Mouse (Mus musculus) myocyte (in vitro differentiated cells): Measurements from ENCODE around the gene Baz2b. TPM values are rescaled to one million over a fixed set of nuclear protein-coding genes. Genes with fewer than 3 reads are reported as not detected.
A peak's percentile ranks its signal among the peaks of the same experiment; 100 is the strongest.

ENCODE experiments used
- H3K27me3 ChIP-seq: one replicate; pipeline ENCODE4 v1.6.1; 2011; ENCODE audit not compliant: control insufficient read depth, insufficient read depth, insufficient read length
- H3K36me3 ChIP-seq: one replicate; pipeline ENCODE4 v1.6.1; 2011; ENCODE audit not compliant: control insufficient read depth, insufficient read depth
- H3K4me2 ChIP-seq: one replicate; pipeline ENCODE4 v1.6.1; 2011; ENCODE audit warnings: low read depth, control low read depth
- H3K4me3 ChIP-seq: one replicate; pipeline ENCODE4 v1.5.1; 2011; ENCODE audit warnings: mild to moderate bottlenecking, control low read depth, moderate library complexity
- H3K79me2 ChIP-seq: one replicate; pipeline ENCODE4 v1.6.1; 2011; ENCODE audit not compliant: control insufficient read depth, insufficient read depth
- H3ac ChIP-seq: one replicate; pipeline ENCODE4 v1.6.1; 2011; ENCODE audit not compliant: control insufficient read depth, insufficient read length
- CEBPB ChIP-seq: IDR thresholded peaks from 2 replicates; pipeline ENCODE4 v1.6.1; 2011; ENCODE audit warnings: mild to moderate bottlenecking, moderate library complexity; ENCODE audit not compliant: poor library complexity, insufficient read depth, severe bottlenecking
- E2F4 ChIP-seq: IDR thresholded peaks from one replicate; pipeline ENCODE4 v1.6.1; 2011; ENCODE audit warnings: mild to moderate bottlenecking, control low read depth, moderate library complexity; ENCODE audit not compliant: insufficient read depth
- MAX ChIP-seq: IDR thresholded peaks from one replicate; pipeline ENCODE4 v1.6.1; 2011; ENCODE audit warnings: low read depth, mild to moderate bottlenecking, control low read depth
- MYOD1 ChIP-seq, 3 experiments: IDR thresholded peaks; one replicate each; pipeline ENCODE4 v1.6.1; 2011; ENCODE audit warnings: control low read depth in 2 of 3, low read depth in 2 of 3, mild to moderate bottlenecking in 2 of 3, moderate library complexity in 1 of 3; ENCODE audit not compliant: insufficient read length in 2 of 3, control insufficient read depth in 1 of 3
- MYOG ChIP-seq, 3 experiments: IDR thresholded peaks; one replicate each; pipeline ENCODE4 v1.6.1; 2011; ENCODE audit warnings: control low read depth in 2 of 3, low read depth in 2 of 3, mild to moderate bottlenecking in 2 of 3; ENCODE audit not compliant: insufficient read length in 2 of 3, control insufficient read depth in 1 of 3, insufficient read depth in 1 of 3
- POLR2A ChIP-seq: IDR thresholded peaks from one replicate; pipeline ENCODE4 v1.6.1; 2011; ENCODE audit warnings: low read depth, mild to moderate bottlenecking, control low read depth, moderate library complexity; ENCODE audit not compliant: insufficient read length
- POLR2AphosphoS2 ChIP-seq: IDR thresholded peaks from one replicate; pipeline ENCODE4 v1.6.1; 2011; ENCODE audit warnings: low read depth, control low read depth; ENCODE audit not compliant: insufficient read length
- REST ChIP-seq: IDR thresholded peaks from one replicate; pipeline ENCODE4 v1.6.1; 2011; ENCODE audit warnings: mild to moderate bottlenecking, control low read depth, moderate library complexity; ENCODE audit not compliant: insufficient read depth, insufficient read length
- SRF ChIP-seq: IDR thresholded peaks from one replicate; pipeline ENCODE4 v1.6.1; 2011; ENCODE audit warnings: low read depth; ENCODE audit not compliant: control insufficient read depth, insufficient read length
- TCF12 ChIP-seq: IDR thresholded peaks from one replicate; pipeline ENCODE4 v1.6.1; 2011; ENCODE audit warnings: mild to moderate bottlenecking, control low read depth; ENCODE audit not compliant: poor library complexity, insufficient read depth, severe bottlenecking
- TCF3 ChIP-seq: IDR thresholded peaks from one replicate; pipeline ENCODE4 v1.6.1; 2011; ENCODE audit warnings: low read depth, control low read depth; ENCODE audit not compliant: insufficient read length
- USF1 ChIP-seq: IDR thresholded peaks from one replicate; pipeline ENCODE4 v1.6.1; 2011; ENCODE audit warnings: low read depth, mild to moderate bottlenecking, control low read depth, moderate library complexity
- polyA plus RNA-seq: library from polyadenylated mRNA; unstranded; fragments of >200 nt; fragmentation: generic; extraction: Trizol; gene quantifications from one replicate; pipeline ENCODE4 v1.2.1, GENCODE M21; 2012; ENCODE audit warnings: missing spikeins

The Baz2b gene
- polyA plus RNA-seq, 1 experiment = 11.8 TPM

- peaks cover 16% of the 10 kb centered on the region for H3K36me3 ChIP-seq
- H3ac ChIP-seq = no peak overlapping the region
- TF ChIP-seq SRF = no peak
- no peak for TF ChIP-seq TCF12
- TF ChIP-seq MAX = no peak
- no peak for TF ChIP-seq REST
- TF ChIP-seq CEBPB = no peak
- no peak for TF ChIP-seq MYOD1 (IDR thresholded peaks at IDR 0.05; ENCODE audit: control insufficient read depth in 1 of 3, insufficient read length in 2 of 3, low read depth in 2 of 3)
- no peak for TF ChIP-seq TCF3
- no peak for TF ChIP-seq MYOG (IDR thresholded peaks at IDR 0.05; ENCODE audit: control insufficient read depth in 1 of 3, insufficient read depth in 1 of 3, insufficient read length in 2 of 3, low read depth in 2 of 3)
- no peak for TF ChIP-seq POLR2A
- TF ChIP-seq E2F4 = no peak
- no peak for TF ChIP-seq USF1
- no peak for TF ChIP-seq POLR2AphosphoS2
- no peaks in the 10 kb centered on the region for H3K27me3 ChIP-seq
- H3K4me3 ChIP-seq = no peak overlapping the region
- H3K4me2 ChIP-seq = no peak overlapping the region
- no peaks in the 10 kb centered on the region for H3K79me2 ChIP-seq
These were observed 312.8 kb downstream of the Baz2b start for GRCm38 (mm10) chr2:59896837-59897236.

- H3K4me2 ChIP-seq = no peak overlapping the region
- H3K36me3 ChIP-seq = peaks cover 12% of the 10 kb centered on the region
- H3K4me3 ChIP-seq = no peak overlapping the region
- H3ac ChIP-seq = no peak overlapping the region
- no peaks in the 10 kb centered on the region for H3K79me2 ChIP-seq
- TF ChIP-seq TCF12 = no peak
- no peak for TF ChIP-seq E2F4
- no peak for TF ChIP-seq MYOG (IDR thresholded peaks at IDR 0.05; ENCODE audit: control insufficient read depth in 1 of 3, insufficient read depth in 1 of 3, insufficient read length in 2 of 3, low read depth in 2 of 3)
- H3K27me3 ChIP-seq = no peaks in the 10 kb centered on the region
These were observed 313.2 kb downstream of the Baz2b start for GRCm38 (mm10) chr2:59896400-59896799.

GRCm38 (mm10) chr2:59889699-59890098, 319.9 kb downstream of the Baz2b start:
- H3ac ChIP-seq = no peak overlapping the region
- H3K4me2 ChIP-seq = no peak overlapping the region
- TF ChIP-seq CEBPB = no peak
- no peak for TF ChIP-seq TCF3
- TF ChIP-seq USF1 = no peak
- no peak for TF ChIP-seq MAX
- TF ChIP-seq MYOG (IDR thresholded peaks at IDR 0.05; ENCODE audit: control insufficient read depth in 1 of 3, insufficient read depth in 1 of 3, insufficient read length in 2 of 3, low read depth in 2 of 3) = no peak
- no peak for TF ChIP-seq POLR2AphosphoS2
- TF ChIP-seq SRF = no peak
- no peak for TF ChIP-seq TCF12
- no peak for TF ChIP-seq REST
- TF ChIP-seq POLR2A = no peak
- no peak for TF ChIP-seq E2F4
- TF ChIP-seq MYOD1 (IDR thresholded peaks at IDR 0.05; ENCODE audit: control insufficient read depth in 1 of 3, insufficient read length in 2 of 3, low read depth in 2 of 3) = no peak
- no peaks in the 10 kb centered on the region for H3K36me3 ChIP-seq
- H3K79me2 ChIP-seq = no peaks in the 10 kb centered on the region
- H3K4me3 ChIP-seq = no peak overlapping the region
- H3K27me3 ChIP-seq = no peaks in the 10 kb centered on the region

- no peak for TF ChIP-seq MYOG (IDR thresholded peaks at IDR 0.05; ENCODE audit: control insufficient read depth in 1 of 3, insufficient read depth in 1 of 3, insufficient read length in 2 of 3, low read depth in 2 of 3)
- no peak for TF ChIP-seq TCF3
- TF ChIP-seq MAX = no peak
- H3K4me2 ChIP-seq = peak overlapping the region; percentile 71
- H3K36me3 ChIP-seq = no peaks in the 10 kb centered on the region
- no peaks in the 10 kb centered on the region for H3K27me3 ChIP-seq
- H3ac ChIP-seq = peak overlapping the region; percentile 41
- H3K79me2 ChIP-seq = no peaks in the 10 kb centered on the region
- peak overlapping the region; percentile 40 for H3K4me3 ChIP-seq
These were observed 326.8 kb downstream of the Baz2b start for GRCm38 (mm10) chr2:59882742-59883281.

GRCm38 (mm10) chr2:59881831-59882741, 327.6 kb downstream of the Baz2b start, which contains the start of gene Wdsub1:
TSS of gene Wdsub1 (minus strand) at chr2:59882591.
- no peaks in the 10 kb centered on the region for H3K27me3 ChIP-seq
- H3ac ChIP-seq = peak within 1 kb of the TSS; percentile 41
- no peaks in the 10 kb centered on the region for H3K79me2 ChIP-seq
- no peaks in the 10 kb centered on the region for H3K36me3 ChIP-seq
- peak within 1 kb of the TSS; percentile 71 for H3K4me2 ChIP-seq
- peak within 1 kb of the TSS; percentile 40 for H3K4me3 ChIP-seq
- peak; percentile 82 for TF ChIP-seq USF1
- TF ChIP-seq MYOG (IDR thresholded peaks at IDR 0.05; ENCODE audit: control insufficient read depth in 1 of 3, insufficient read depth in 1 of 3, insufficient read length in 2 of 3, low read depth in 2 of 3) = peak in 2 of 3 experiments; percentile 27 to 49
- TF ChIP-seq SRF = no peak
- peak in 1 of 3 experiments; percentile 67 for TF ChIP-seq MYOD1 (IDR thresholded peaks at IDR 0.05; ENCODE audit: control insufficient read depth in 1 of 3, insufficient read length in 2 of 3, low read depth in 2 of 3)
- peak; percentile 39 for TF ChIP-seq POLR2AphosphoS2
- no peak for TF ChIP-seq TCF3
- TF ChIP-seq POLR2A = peak; percentile 66
